Mouse (Mus musculus) olfactory bulb, adult 2 months (tissue): Measurements from ENCODE around the gene Sall2. TPM values are rescaled to one million over a fixed set of nuclear protein-coding genes. Genes with fewer than 3 reads are reported as not detected.
A peak's percentile ranks its signal among the peaks of the same experiment; 100 is the strongest.
"Not testable (repeated sequence)": the region's sequence is repeated elsewhere in the genome, so short reads cannot be mapped to it uniquely, and the experiment has no call there.

Source experiments
- H3K27ac ChIP-seq: fragments of 200-500 bp; 2 replicates; pipeline ENCODE4 v1.5.1; 2012; ENCODE audit warnings: low read depth, low read length; ENCODE audit not compliant: insufficient read depth
- H3K4me1 ChIP-seq: fragments of 200-500 bp; 2 replicates; pipeline ENCODE4 v1.6.1; 2012; ENCODE audit warnings: low read length; ENCODE audit not compliant: control insufficient read depth, insufficient read depth
- H3K4me3 ChIP-seq: fragments of 200-500 bp; 2 replicates; pipeline ENCODE4 v1.5.1; 2012; ENCODE audit warnings: mild to moderate bottlenecking, low read depth, low read length, moderate library complexity; ENCODE audit not compliant: insufficient read depth
- CTCF ChIP-seq: fragments of 200-500 bp; IDR thresholded peaks from 2 replicates; pipeline ENCODE4 v1.5.1; 2012; ENCODE audit warnings: low read depth, mild to moderate bottlenecking, low read length, moderate library complexity; ENCODE audit not compliant: insufficient read depth
- POLR2A ChIP-seq: fragments of 200-500 bp; IDR thresholded peaks from 2 replicates; pipeline ENCODE4 v1.6.1; 2012; ENCODE audit warnings: mild to moderate bottlenecking, low read depth, low read length, moderate library complexity; ENCODE audit not compliant: insufficient read depth
- WGBS: fragments of 180-500 bp; shearing (Covaris S2); methylation state at CpG from one replicate; pipeline ENCODE4 v1.1.7; 2018; 5-methylcytosine and 5-hydroxymethylcytosine counted together
- polyA plus RNA-seq: library from polyadenylated mRNA; stranded (reverse); fragments of >200 nt; gene quantifications from 2 replicates; pipeline ENCODE4 v1.2.4, GENCODE M21; 2012; ENCODE audit warnings: low replicate concordance; ENCODE audit not compliant: missing spikeins, insufficient read depth, insufficient read length

Sall2 gene
- polyA plus RNA-seq, 1 experiment, result not detected

- Histone ChIP-seq H3K27ac (no peak overlapping the region), H3K4me1 (no peaks in the 10 kb centered on the region), H3K4me3 (no peak overlapping the region)
- 94% methylated on average over 2 of the region's 2 CpGs for WGBS
- TF ChIP-seq CTCF (no peak), POLR2A (no peak)
Measured at GRCm38 (mm10) chr14:52306100-52306499, 22.5 kb downstream of the Sall2 start.

- WGBS, result under 1% methylated on average over 46 of the region's 46 CpGs
- H3K4me3 ChIP-seq, result peak within 1 kb of the TSS; percentile 85
- H3K4me1 ChIP-seq, result no peaks in the 10 kb centered on the region; the same call in 1 of the 2 replicates
- H3K27ac ChIP-seq, result peak within 1 kb of the TSS; percentile 98
- TF ChIP-seq POLR2A (peak; percentile 41; the same call in 1 of the 2 replicates), CTCF (no peak)
Measured at GRCm38 (mm10) chr14:52304644-52305271, 23.8 kb downstream of the Sall2 start, which contains the start of gene Mettl3. Mettl3 (minus strand) TSS chr14:52305128.

- H3K4me3 ChIP-seq, H3K27ac ChIP-seq, H3K4me1 ChIP-seq: not testable (repeated sequence)
- WGBS, result 76% methylated on average over 3 of the region's 3 CpGs
Measured at GRCm38 (mm10) chr14:52303517-52303916, 25.0 kb downstream of the Sall2 start.

- no peaks in the 10 kb centered on the region; the same call in 1 of the 2 replicates for H3K4me1 ChIP-seq
- 55% methylated on average over 6 of the region's 6 CpGs for WGBS
- TF ChIP-seq CTCF, result no peak
- no peak for TF ChIP-seq POLR2A
- H3K4me3 ChIP-seq, result no peak overlapping the region
- no peak overlapping the region for H3K27ac ChIP-seq
Measured at GRCm38 (mm10) chr14:52295558-52296264, 32.9 kb downstream of the Sall2 start.

GRCm38 (mm10) chr14:52284191-52284590, 44.4 kb downstream of the Sall2 start:
- TF ChIP-seq POLR2A (no peak), CTCF (no peak)
- Histone ChIP-seq H3K4me1 (peaks cover 2% of the 10 kb centered on the region; the same call in 1 of the 2 replicates), H3K4me3 (no peak overlapping the region), H3K27ac (no peak overlapping the region)
- WGBS, result 82% methylated on average over 3 of the region's 3 CpGs

GRCm38 (mm10) chr14:52283629-52284028, 44.9 kb downstream of the Sall2 start:
- TF ChIP-seq POLR2A (no peak), CTCF (no peak)
- WGBS, result 87% methylated on average over 5 of the region's 5 CpGs
- Histone ChIP-seq H3K4me3 (no peak overlapping the region), H3K27ac (no peak overlapping the region), H3K4me1 (peaks cover 2% of the 10 kb centered on the region; the same call in 1 of the 2 replicates)

- H3K27ac ChIP-seq, result peak overlapping the region; percentile 64; the same call in 1 of the 2 replicates
- H3K4me1 ChIP-seq, result peaks cover 2% of the 10 kb centered on the region; the same call in 1 of the 2 replicates
- 1% methylated on average over 21 of the region's 21 CpGs for WGBS
- H3K4me3 ChIP-seq, result peak overlapping the region; percentile 82
- TF ChIP-seq POLR2A (no peak), CTCF (no peak)
Measured at GRCm38 (mm10) chr14:52279747-52280120, 48.8 kb downstream of the Sall2 start.

- Histone ChIP-seq H3K4me1 (peaks cover 2% of the 10 kb centered on the region; the same call in 1 of the 2 replicates), H3K4me3 (peak within 1 kb of the TSS; percentile 82), H3K27ac (peak within 1 kb of the TSS; percentile 64; the same call in 1 of the 2 replicates)
- TF ChIP-seq POLR2A, result peak; percentile 82
- peak; percentile 99 for TF ChIP-seq CTCF
- under 1% methylated on average over 65 of the region's 66 CpGs for WGBS
Measured at GRCm38 (mm10) chr14:52278932-52279746, 49.4 kb downstream of the Sall2 start, which contains the start of the genes Tox4 and Rab2b. Tox4 (plus strand) TSS chr14:52279146. Rab2b (minus strand) TSS chr14:52279545.

- Histone ChIP-seq H3K27ac (no peak overlapping the region), H3K4me1 (no peaks in the 10 kb centered on the region), H3K4me3 (no peak overlapping the region)
- WGBS, result 93% methylated on average over 4 of the region's 4 CpGs
- TF ChIP-seq POLR2A, result no peak
- no peak for TF ChIP-seq CTCF
Measured at GRCm38 (mm10) chr14:52277210-52277609, 51.4 kb downstream of the Sall2 start.
